Mouse (Mus musculus): ENCODE results near the gene Terf2ip. TPM values are rescaled to one million over a fixed set of nuclear protein-coding genes. Genes with fewer than 3 reads are reported as not detected.

The Terf2ip gene
- 4.5 and 5.8 TPM in 2 replicates for polyA plus RNA-seq (2012; rRNA removed; ENCODE audit: low replicate concordance)

DNA sequence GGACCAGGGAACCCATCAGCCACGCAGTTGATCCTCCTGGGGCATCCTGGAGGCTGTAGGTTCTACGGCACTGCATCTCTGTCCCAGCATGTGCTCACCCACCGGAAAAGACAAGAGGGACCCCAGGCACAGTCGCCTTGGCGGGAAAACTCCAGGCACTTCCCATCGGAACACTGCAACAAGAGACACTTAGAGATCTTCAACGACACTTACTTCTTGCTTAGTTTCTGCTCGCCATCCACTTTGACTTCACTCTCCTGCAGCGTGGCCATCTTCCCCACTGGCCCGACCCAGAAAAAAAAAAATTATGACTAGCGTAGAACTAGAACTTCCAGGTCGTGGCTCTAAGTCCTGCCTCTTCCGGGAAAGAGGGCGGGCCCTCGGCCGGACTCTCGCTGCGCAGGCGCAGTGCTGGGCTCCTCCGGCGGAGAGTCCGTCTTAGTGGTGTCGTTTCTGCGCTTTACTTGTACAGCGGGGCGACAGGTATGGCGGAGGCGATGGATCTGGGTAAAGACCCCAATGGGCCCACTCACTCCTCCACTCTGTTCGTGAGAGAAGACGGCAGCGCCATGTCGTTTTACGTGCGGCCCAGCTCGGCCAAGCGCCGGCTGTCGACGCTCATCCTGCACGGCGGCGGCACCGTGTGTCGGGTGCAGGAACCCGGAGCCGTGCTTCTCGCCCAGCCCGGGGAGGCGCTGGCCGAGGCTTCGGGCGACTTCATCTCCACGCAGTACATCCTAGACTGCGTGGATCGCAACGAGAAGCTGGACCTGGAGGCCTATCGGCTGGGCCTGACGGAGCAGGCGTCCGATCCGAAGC is at the start of gene Terf2ip, which contains the start of gene Kars:
Gene Terf2ip, plus strand, starts transcription at position 402 of the 819 bp plus-strand sequence.
Gene Kars, minus strand, starts transcription at position 327 of the 819 bp plus-strand sequence.

DNA sequence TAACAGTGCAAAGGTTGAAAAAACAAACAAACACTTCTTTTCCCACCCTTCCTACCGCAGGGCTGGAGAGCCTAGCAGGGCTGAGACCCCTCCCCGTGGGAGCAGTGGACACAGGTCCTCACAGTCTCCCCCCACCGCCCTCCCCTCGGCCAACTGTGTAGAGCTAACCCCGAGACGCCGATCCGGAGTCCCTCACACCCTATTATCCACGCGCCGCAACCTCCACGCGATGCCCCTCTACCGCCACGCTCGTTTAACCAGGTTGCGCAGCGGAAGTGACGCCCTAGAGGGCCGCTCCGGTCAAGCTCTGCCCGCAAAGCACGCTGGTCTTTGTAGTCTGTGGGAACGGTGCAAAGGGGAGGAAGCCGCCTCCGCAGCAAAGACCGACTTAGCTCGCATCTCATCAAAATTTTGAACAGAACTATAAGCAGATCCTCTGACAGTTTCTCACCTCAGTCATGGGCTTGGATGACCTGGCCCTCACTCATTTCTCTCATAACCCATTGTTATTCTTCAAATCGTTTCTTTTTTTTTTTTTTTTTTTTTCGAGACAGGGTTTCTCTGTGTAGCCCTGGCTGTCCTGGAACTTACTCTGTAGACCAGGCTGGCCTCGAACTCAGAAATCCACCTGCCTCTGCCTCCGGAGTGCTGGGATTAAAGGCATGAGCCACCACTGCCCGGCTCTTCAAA is 19.0 kb upstream of the Terf2ip start, which contains the start of gene Adat1:
Gene Adat1, minus strand, starts transcription at position 290 of the 690 bp plus-strand sequence.

DNA sequence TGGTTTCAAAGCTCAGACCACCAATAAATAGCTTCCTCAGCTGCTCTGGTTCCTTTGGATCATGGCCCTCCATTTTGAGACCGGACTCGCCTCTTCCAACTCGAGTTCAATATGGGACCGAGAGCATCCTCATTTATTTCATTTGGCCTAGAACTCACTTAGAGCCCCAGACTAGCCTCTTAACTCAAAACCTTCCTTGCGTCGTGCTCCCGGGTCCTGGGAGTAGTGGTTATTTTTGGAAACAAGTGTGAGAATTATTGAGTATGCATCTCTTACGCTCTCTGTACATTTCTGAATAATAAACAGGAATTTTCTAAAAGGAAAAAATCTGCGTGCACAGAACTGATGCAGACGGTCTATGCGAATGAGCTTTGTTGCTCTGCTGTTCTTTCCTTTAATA is 3.7 kb downstream of the Terf2ip start, which contains the start of gene Gm6793:
Gene Gm6793, minus strand, starts transcription at position 101 of the 400 bp plus-strand sequence.

Other genes starting within 250 kb of the Terf2ip start
- 0.20 and 0.54 TPM in 2 replicates for gene Cfdp1, start 157.1 kb upstream of the Terf2ip start, polyA plus RNA-seq (2012; rRNA removed; ENCODE audit: low replicate concordance)
- 2.4 and 5.3 TPM in 2 replicates for gene Tmem170, start 134.6 kb upstream of the Terf2ip start, polyA plus RNA-seq (2012; rRNA removed; ENCODE audit: low replicate concordance)
- 0.15 and 0.17 TPM in 2 replicates for gene Chst5, start 101.0 kb upstream of the Terf2ip start, polyA plus RNA-seq (2012; rRNA removed; ENCODE audit: low replicate concordance)
- 0.92 and 1.2 TPM in 2 replicates for gene Tmem231, start 77.5 kb upstream of the Terf2ip start, polyA plus RNA-seq (2012; rRNA removed; ENCODE audit: low replicate concordance)
- 8.8 and 11.4 TPM in 2 replicates for gene Gabarapl2, start 70.7 kb upstream of the Terf2ip start, polyA plus RNA-seq (2012; rRNA removed; ENCODE audit: low replicate concordance)
- 0.52 and 1.1 TPM in 2 replicates for gene Adat1, start 19.1 kb upstream of the Terf2ip start, polyA plus RNA-seq (2012; rRNA removed; ENCODE audit: low replicate concordance)
- gene Kars, start 75 bp upstream of the Terf2ip start, polyA plus RNA-seq (2012; rRNA removed; ENCODE audit: low replicate concordance) = 19.8 and 22.3 TPM in 2 replicates
- not detected in 2 replicates for gene Gm6793, start 3.6 kb downstream of the Terf2ip start, polyA plus RNA-seq (2012; rRNA removed; ENCODE audit: low replicate concordance)

All from duodenum, adult 2 months (tissue).